Mouse (Mus musculus) G1E (cell line): ENCODE measurements around the gene Kmt5c. TPM values are rescaled to one million over a fixed set of nuclear protein-coding genes. Genes with fewer than 3 reads are reported as not detected.

Source experiments
- ATAC-seq: 2 replicates; pipeline ENCODE4 v1.8.0; 2016; ENCODE audit warnings: mild to moderate bottlenecking; ENCODE audit not compliant: insufficient number of reproducible peaks, poor library complexity, low FRiP score, severe bottlenecking; ENCODE audit errors: extremely low read depth
- DNase-seq: peaks from one replicate; pipeline ENCODE4 v3.0.0; 2012; ENCODE audit warnings: low spot score
- H3K27me3 ChIP-seq: 2 replicates; pipeline ENCODE4 v1.6.1; 2012; ENCODE audit warnings: mild to moderate bottlenecking, low read length, inconsistent platforms; ENCODE audit not compliant: insufficient read depth
- H3K36me3 ChIP-seq: replicated peaks from 2 replicates; pipeline ENCODE3; 2012; ENCODE audit warnings: mild to moderate bottlenecking, inconsistent platforms
- H3K4me1 ChIP-seq: 2 replicates; pipeline ENCODE4 v1.6.1; 2012; ENCODE audit warnings: low read depth, low read length, inconsistent platforms, mixed read lengths; ENCODE audit not compliant: insufficient read depth
- H3K4me3 ChIP-seq: 2 replicates; pipeline ENCODE4 v1.5.1; 2012; ENCODE audit warnings: low read depth, mild to moderate bottlenecking, inconsistent platforms, low read length, moderate library complexity, mixed read lengths
- H3K9me3 ChIP-seq: replicated peaks from 2 replicates; pipeline ENCODE4 v1.6.1; 2012; ENCODE audit warnings: inconsistent platforms
- CTCF ChIP-seq: IDR thresholded peaks from 2 replicates; pipeline ENCODE4 v1.5.1; 2012; ENCODE audit warnings: low read depth, low read length, inconsistent platforms, mixed read lengths
- GATA1 ChIP-seq: IDR thresholded peaks from 2 replicates; pipeline ENCODE4 v1.6.1; 2012; ENCODE audit warnings: borderline replicate concordance, low read length, inconsistent platforms, mixed read lengths
- GATA2 ChIP-seq: IDR thresholded peaks from 2 replicates; pipeline ENCODE4 v1.6.1; 2012; ENCODE audit warnings: low read depth, low read length, inconsistent platforms, borderline replicate concordance
- POLR2AphosphoS5 ChIP-seq: IDR thresholded peaks from 2 replicates; pipeline ENCODE4 v1.6.1; 2012; ENCODE audit warnings: low read depth, low read length, inconsistent platforms; ENCODE audit not compliant: insufficient replicate concordance
- TAL1 ChIP-seq: conservative IDR thresholded peaks from 2 replicates; pipeline ENCODE4 v1.6.1; 2012; ENCODE audit warnings: low read depth, low read length, inconsistent platforms, mixed read lengths
- polyA plus RNA-seq: library from polyadenylated mRNA; stranded (reverse); fragments of >175 nt; gene quantifications from 2 replicates; pipeline ENCODE4 v1.2.3, GENCODE M21; 2012
- total RNA-seq, 2 experiments: library from RNA; stranded (forward) in 1 of 2; stranded (reverse) in 1 of 2; fragments of 200-1000 nt in 1 of 2; fragments of >200 nt in 1 of 2; fragmentation: Nextera tagmentation in 1 of 2; gene quantifications; 2 replicates each; pipeline ENCODE4 v1.2.3; 2014 to 2017

Gene Kmt5c
- total and polyA plus RNA-seq, 3 experiments = 34.8 to 232 (median 108) TPM

DNA sequence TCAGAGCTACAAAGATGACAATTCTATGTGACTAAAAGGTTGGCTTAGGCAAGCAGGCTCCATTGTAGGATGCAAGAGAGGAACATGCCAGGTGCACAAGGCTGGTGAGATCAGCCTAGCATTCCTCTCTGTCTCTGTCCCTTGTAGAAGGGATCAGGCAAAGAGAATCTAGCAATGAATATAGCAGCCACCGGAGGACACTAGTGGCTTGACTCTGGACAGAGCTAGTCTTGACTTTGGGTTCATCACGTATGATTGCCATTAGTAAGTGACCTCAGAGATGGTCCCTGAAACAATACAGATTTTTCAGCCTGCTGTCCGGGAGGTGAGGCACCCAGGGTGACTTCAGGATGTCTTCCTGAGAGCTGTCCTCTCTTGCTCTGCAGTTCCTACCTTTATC lies 27.3 kb upstream of the Kmt5c start:
- Histone ChIP-seq H3K36me3 (no peaks in the 10 kb centered on the region), H3K4me3 (no peak overlapping the region), H3K27me3 (peaks cover 29% of the 10 kb centered on the region), H3K4me1 (no peaks in the 10 kb centered on the region), H3K9me3 (no peaks in the 10 kb centered on the region)
- ATAC-seq = no peak
- TF ChIP-seq GATA2 (no peak), TAL1 (no peak), POLR2AphosphoS5 (no peak), CTCF (no peak), GATA1 (no peak)
- DNase-seq = no peak

DNA sequence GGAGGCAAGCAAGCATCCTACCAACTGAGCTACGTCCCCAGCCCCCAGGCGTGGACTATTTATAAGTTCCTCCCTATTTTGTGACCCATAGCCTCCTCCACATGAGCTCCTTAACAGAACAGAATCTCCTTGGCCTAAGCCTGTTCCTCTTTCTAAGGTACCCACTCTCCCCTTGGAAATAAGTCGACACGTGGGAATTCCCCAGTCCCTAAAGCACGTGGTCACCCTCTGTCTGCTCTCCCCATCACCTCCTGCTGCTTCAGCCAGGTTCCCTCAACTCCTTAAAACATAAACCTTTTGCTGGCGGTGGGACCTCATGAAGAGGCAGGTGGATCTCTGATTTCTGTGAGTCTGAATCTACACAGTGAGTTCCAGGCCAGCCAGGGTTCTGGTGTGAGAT lies 23.0 kb upstream of the Kmt5c start:
- peaks cover 19% of the 10 kb centered on the region for H3K27me3 ChIP-seq
- TF ChIP-seq CTCF (no peak), GATA1 (no peak), TAL1 (no peak), GATA2 (no peak), POLR2AphosphoS5 (no peak)
- H3K4me3 ChIP-seq = no peak overlapping the region
- ATAC-seq (no peak), DNase-seq (no peak)
- H3K9me3 ChIP-seq = no peaks in the 10 kb centered on the region
- no peaks in the 10 kb centered on the region for H3K36me3 ChIP-seq
- H3K4me1 ChIP-seq = no peaks in the 10 kb centered on the region; the same call in 1 of the 2 replicates

DNA sequence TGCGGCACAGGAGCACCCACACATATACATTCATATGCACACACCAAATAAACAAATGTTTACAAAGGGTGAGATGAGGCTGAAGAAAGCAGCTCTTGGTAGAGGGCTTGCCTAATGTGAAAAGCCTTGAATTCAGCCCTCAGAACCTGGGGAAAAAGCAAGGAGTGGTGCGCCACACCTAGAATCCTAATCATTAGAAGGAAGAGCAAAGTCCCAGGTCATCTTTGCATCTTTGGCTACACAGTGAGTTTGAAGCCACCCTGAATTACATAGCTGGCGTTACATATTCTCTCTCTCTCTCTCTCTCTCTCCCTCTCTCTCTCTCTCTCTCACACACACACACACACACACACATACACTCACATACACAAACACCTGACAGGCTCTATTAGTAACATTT lies 20.6 kb upstream of the Kmt5c start:
- no peak for DNase-seq
- TF ChIP-seq CTCF = no peak
- TF ChIP-seq POLR2AphosphoS5 = no peak
- ATAC-seq = no peak
- H3K36me3 ChIP-seq = no peaks in the 10 kb centered on the region
- H3K4me1 ChIP-seq = no peaks in the 10 kb centered on the region; the same call in 1 of the 2 replicates
- no peak overlapping the region for H3K4me3 ChIP-seq
- H3K27me3 ChIP-seq = peaks cover 22% of the 10 kb centered on the region
- no peaks in the 10 kb centered on the region for H3K9me3 ChIP-seq

DNA sequence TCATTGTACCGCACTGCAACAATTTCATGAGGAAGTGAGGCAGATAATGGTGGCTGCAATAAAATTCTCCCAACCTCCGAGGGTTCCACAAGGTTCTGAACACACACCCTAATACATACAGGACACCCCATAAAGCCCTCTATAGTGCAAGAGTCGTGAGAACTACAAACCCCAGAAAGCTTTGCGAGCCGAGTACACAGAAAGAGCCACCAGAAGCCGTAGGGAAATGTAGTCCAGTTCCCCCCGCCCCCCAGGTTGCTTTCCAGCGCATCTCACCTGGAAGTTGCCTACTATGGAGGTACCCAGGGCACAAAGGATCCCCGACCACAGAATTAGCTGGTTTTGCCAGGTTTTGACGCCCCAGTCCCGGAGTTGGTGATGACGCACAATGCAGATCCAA lies 16.4 kb upstream of the Kmt5c start:
- ATAC-seq = no peak
- no peaks in the 10 kb centered on the region for H3K36me3 ChIP-seq
- TF ChIP-seq GATA2 (no peak), TAL1 (no peak), POLR2AphosphoS5 (no peak), GATA1 (no peak)
- H3K4me1 ChIP-seq = peaks cover 8% of the 10 kb centered on the region
- peaks cover 37% of the 10 kb centered on the region for H3K27me3 ChIP-seq
- no peaks in the 10 kb centered on the region for H3K9me3 ChIP-seq
- no peak for DNase-seq
- no peak overlapping the region for H3K4me3 ChIP-seq

DNA sequence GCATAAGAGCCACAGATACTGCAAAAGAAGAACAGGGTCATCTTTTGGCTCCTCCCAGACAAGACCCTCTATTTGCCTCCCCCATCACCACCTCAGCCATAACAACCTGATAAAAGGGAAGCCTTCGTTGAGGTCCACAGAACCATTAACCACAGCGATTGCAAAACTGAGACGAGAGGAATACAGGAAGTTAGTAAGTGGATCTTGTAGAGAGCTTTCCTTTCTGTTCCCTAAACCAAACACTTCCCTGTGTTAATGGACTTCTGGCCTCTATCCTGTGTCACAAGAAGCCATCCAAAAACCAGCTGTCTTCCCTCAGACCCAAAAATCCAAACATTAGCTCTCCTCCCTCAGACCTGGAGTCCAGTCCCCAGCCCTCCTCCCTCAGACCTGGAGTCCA lies 15.6 kb upstream of the Kmt5c start:
- Histone ChIP-seq H3K4me1 (peaks cover 8% of the 10 kb centered on the region), H3K4me3 (no peak overlapping the region), H3K36me3 (no peaks in the 10 kb centered on the region), H3K27me3 (peaks cover 37% of the 10 kb centered on the region), H3K9me3 (no peaks in the 10 kb centered on the region)
- DNase-seq (no peak), ATAC-seq (no peak)
- TF ChIP-seq TAL1 = no peak
- TF ChIP-seq GATA1 = no peak
- TF ChIP-seq POLR2AphosphoS5 = no peak
- no peak for TF ChIP-seq CTCF
- no peak for TF ChIP-seq GATA2

DNA sequence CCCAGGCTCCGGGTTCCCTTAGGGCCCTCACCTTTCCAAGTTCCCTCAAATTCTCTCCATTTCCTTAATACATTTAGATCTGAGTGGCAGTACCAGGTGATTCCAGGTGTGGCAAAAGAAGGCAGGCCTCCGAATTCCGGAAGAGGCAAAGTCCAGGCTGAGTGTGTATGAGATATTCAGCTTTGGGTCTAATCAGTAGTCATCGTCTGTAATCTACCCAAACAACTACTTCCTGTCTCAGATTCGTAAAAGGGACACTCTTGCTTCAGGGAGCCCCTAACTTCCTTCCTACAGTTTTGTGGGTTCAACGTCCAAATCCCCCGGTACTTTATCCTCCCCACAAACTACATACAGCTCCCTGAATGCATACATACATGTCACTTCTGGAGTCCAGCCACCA lies 14.7 kb upstream of the Kmt5c start, which contains the start of gene Tmem150b:
Tmem150b (minus strand) TSS at position 81 of the 400 bp plus-strand sequence.
- peak; percentile 49 for ATAC-seq
- DNase-seq = no peak
- Histone ChIP-seq H3K4me3 (no peak within 1 kb of the TSS), H3K27me3 (peaks cover 33% of the 10 kb centered on the region), H3K4me1 (peaks cover 8% of the 10 kb centered on the region), H3K9me3 (no peaks in the 10 kb centered on the region), H3K36me3 (no peaks in the 10 kb centered on the region)
- no peak for TF ChIP-seq GATA1

DNA sequence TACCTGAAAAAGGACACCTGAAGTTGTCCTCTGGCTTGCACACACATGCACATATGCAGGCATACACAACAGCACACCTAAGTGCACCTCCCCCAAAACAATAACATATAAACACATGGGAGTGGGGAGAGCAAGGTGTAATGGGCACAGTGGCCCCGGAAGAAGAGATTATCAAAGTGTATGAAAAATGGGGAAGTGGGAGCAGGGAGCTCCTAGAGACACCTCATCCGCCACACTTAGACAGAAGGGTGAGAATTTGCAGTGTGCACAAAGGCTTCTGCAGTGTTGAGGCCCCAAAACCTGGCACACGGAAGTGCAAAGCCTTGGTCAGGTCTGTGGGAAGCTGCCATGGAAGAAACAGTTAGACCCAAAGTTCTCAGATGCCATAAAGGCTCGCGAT lies 8.8 kb upstream of the Kmt5c start:
- Histone ChIP-seq H3K27me3 (peaks cover 10% of the 10 kb centered on the region; the same call in 1 of the 2 replicates), H3K4me1 (peaks cover 15% of the 10 kb centered on the region), H3K9me3 (no peaks in the 10 kb centered on the region), H3K4me3 (no peak overlapping the region), H3K36me3 (no peaks in the 10 kb centered on the region)
- ATAC-seq (no peak), DNase-seq (no peak)
- TF ChIP-seq GATA1 (no peak), CTCF (no peak), GATA2 (no peak), POLR2AphosphoS5 (no peak), TAL1 (no peak)
